Mouse (Mus musculus): Measurements from ENCODE around the gene Gm6871.
"Not testable (repeated sequence)": the region's sequence is repeated elsewhere in the genome, so short reads cannot be mapped to it uniquely, and the experiment has no call there.

Gene Gm6871

GRCm38 (mm10) chr7:41573562-41573961 is at the start of gene Gm6871:
Gm6871 (minus strand) TSS chr7:41573662.
- DNase-seq = not testable (repeated sequence)

- not testable (repeated sequence) for DNase-seq
These were observed 42.8 kb upstream of the Gm6871 start for GRCm38 (mm10) chr7:41616241-41616640.

GRCm38 (mm10) chr7:41611654-41612053 is 38.2 kb upstream of the Gm6871 start:
- DNase-seq = no peak

DNA sequence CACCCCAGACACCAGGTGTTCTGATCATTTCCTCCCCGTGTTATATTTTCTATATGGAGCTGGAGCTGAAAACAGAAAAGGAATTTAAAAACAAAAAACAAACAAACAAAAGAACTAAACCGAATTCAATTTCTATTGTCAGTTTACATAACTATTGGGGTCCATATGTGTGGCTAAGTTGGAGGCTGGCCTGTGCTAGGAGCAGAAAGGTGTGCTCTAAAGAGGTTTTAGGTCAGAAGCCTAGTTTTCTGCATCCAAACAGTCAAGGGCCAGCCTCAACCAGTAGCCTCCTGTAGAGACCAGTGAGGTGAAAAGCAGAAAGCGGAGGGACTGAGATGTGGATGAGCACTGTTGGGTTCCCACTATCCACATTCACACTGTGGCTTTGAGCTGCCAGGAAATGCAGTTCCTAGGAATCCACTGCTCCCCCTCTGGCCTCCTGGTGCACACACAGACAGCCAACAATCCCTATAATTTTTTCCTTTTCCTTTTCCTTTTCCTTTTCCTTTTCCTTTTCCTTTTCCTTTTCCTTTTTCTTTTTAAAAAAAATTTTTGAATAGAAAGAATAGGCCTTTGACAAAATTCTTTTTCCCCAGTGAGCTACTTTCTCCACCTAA is 26.6 kb upstream of the Gm6871 start:
- peak in 1 of 2 experiments; percentile 18 for DNase-seq

GRCm38 (mm10) chr7:41599034-41599813 is 25.8 kb upstream of the Gm6871 start, which contains the start of gene 2610021A01Rik:
2610021A01Rik (plus strand) TSS chr7:41599230.
- peak; percentile 86 to 89 for DNase-seq

GRCm38 (mm10) chr7:41598615-41599014 is 25.2 kb upstream of the Gm6871 start:
- DNase-seq = no peak

- DNase-seq = not testable (repeated sequence)
These were observed 14.4 kb upstream of the Gm6871 start for GRCm38 (mm10) chr7:41587831-41588230.

GRCm38 (mm10) chr7:41582028-41582427 is 8.6 kb upstream of the Gm6871 start:
- no peak for DNase-seq

DNA sequence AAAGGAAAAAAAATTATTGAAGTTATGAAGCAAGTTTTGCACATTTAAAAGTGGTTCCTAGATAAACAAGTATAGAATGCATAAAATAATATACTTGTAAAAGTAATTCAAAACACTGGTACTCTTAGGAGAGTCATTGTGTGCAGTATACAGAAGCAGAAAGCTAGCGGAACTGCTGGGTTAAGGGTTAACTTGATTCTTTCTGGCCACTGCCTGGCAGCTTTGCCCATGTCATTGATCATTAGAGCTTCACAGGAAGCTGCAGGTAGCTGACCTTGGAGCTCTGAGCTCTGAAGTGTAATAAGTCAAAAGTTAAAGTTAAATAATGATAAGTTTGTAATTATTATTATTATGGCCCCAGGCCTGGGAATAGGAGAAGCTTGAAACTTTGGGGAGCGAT is 4.5 kb upstream of the Gm6871 start:
- DNase-seq = no peak

DNA sequence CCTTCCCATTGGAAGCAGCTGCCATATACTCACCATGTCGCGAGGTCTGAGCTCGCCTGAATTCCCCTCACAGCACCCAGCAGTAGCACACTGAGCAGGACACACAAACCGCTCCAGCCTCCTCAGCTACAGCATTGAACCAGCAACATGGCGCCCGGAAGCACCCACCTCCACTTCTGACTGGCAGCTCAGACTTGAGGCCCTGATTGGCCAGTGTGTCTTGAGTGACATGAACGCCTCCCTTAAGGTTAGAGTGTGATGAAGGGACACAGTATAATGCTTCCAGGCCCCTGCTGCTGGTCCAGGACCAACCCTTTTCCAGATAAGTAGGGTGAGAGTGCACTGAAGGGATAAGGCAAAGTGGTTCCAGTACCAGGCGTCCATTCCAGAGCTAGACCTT is 12.8 kb downstream of the Gm6871 start:
- no peak for DNase-seq

DNA sequence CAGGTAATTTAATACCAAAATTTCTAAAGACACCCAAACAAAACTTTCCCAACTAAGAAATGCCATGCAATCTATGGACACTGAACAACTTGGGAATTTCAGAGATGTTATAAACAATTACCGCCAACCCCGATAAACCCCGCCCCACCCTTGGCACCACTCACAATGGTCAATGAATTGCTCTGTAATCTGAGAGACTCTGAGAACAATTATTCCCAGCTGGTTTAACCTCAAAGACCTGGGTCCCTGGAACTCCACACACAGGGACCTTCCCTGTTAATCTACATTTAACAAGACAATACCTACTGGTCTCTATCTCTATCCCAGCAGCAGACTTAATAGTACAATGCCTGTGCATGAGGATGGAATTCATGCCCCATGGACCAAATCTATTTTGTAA is 60.8 kb downstream of the Gm6871 start:
- DNase-seq = no peak

DNA sequence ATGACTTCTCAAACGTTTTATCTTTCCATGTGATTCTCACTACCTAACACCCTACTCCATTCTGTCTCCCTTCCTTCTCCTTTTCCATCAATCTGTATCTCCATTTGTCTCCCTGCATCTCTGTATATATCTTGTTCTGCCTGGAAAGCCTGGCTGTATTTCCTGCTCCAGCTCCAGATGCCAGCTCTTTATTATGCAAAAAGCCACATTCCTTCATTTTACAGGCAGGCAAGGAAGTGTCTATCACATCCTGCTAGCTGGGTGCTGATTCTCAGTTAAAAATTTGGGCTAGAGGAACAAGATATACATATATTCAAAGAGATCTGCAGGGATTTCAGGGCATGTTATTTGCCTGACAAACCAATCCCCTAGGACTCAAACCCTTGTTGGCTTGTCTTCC is 61.3 kb downstream of the Gm6871 start:
- DNase-seq = no peak

GRCm38 (mm10) chr7:41502402-41502801 is 71.1 kb downstream of the Gm6871 start:
- no peak for DNase-seq

DNA sequence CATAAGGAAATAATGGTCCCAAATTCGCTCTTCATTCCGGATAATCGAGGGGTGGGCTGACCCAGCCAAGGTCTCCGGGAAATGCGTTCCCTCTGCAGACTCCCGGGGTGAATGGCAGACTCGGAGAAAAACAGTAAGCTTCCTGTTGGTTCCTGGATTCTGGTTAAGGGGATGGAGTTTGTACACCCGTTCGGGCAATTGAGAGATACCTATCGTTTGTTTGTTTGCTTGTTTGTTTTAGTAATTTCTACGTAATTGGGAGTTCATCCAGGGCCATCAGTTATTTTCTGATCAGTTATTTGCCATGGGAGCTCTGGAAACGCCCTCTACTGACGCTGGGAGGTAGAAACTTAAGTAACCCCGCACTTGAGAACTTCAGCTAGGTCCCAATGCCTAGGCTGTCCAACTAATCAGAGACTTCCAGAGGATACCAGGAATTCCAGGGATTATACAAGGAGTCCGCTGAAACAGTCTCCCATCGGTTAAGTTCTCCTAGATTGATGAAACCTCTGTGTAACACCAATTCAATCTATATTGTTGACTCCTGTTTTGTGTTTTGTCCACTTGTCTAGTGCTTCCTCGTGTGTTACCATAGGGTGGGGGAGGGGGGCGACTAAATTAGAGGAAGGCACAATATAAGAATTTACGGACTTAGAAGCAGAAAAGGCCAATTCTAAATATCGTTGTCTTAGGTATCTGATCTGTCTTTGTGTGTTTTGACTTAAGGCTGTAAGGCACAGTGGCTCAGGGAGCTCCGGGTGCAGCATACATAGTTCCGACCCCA is 73.1 kb downstream of the Gm6871 start:
- DNase-seq = peak; percentile 71 to 72

- peak; percentile 99 to 100 for DNase-seq
These were observed 73.9 kb downstream of the Gm6871 start, which contains the start of the genes Gm20449 and AW146154 for GRCm38 (mm10) chr7:41499389-41500049. Gm20449 (minus strand) TSS chr7:41499417. AW146154 (minus strand) TSS chr7:41499890.

GRCm38 (mm10) chr7:41499018-41499388 is 74.5 kb downstream of the Gm6871 start:
- DNase-seq = not testable (repeated sequence)

DNA sequence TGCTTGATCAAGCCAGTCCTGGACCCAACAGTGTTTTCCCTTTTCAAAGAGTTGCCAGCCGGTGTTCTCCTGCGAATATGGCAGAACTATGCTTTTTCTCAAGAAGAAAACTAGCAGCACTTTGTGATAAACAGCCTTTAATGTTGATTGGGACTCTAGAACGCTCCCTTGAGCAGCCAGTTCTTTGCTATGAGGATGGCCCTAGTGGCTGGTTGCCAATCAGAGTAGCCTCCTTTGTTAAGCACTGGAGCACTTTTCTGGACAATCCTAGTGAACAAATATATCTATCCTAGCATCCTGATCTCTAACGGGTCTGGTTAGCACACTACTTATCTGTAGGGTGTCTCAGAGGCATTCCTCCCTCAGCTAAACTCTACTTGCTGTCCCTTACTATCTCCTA is 75.0 kb downstream of the Gm6871 start:
- peak; percentile 35 for DNase-seq

DNA sequence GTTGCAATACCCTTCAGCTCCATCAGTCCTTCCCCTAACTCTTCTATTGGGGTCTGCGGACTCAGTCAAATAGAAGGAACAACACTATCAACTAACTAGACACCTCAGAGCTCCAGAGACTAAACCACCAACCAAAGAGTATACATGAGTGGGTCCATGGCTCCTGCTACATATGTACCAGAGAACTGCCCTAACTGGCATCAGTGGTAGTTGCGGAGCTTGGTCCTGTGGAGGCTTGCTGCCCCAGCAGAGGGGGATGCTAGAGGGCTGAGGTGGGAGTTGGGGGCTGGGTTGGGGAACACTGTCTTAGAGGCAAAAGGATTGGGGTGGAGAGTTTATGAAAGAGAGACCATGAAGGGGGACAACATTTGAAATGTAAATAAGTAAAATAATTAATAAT is 75.6 kb downstream of the Gm6871 start:
- DNase-seq = peak; percentile 27 to 30
